Mouse (Mus musculus) heart, adult 11 months (tissue): Measurements from ENCODE around the gene Pax4.
A peak's percentile ranks its signal among the peaks of the same experiment; 100 is the strongest.

Source experiments
- DNase-seq: peaks from one replicate; pipeline ENCODE4 v3.0.0; 2022

The Pax4 gene

GRCm38 (mm10) chr6:28449253-28449652, at the start of gene Pax4:
Pax4 (minus strand) TSS chr6:28449353.
- no peak for DNase-seq

DNA sequence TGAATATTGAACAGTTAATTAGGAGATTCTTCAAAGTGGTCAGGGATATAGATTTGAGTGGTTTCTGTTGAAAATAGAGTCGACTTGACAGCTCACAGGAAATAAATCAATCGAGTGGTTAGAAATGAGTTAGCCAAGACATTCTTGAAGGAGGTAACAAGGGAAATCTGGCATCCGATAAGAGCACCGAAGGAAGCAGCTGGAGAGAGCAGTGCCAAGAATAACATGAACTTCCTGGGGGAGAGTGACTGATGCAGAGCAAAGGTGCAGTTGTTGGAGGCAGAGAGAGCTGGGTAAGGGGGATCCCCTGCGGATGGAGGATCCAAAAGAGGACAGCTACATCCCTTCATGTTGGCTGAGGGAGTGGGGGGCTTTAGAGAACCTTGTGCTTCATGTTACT, 48.7 kb upstream of the Pax4 start:
- DNase-seq, result peak; percentile 96

- DNase-seq, result peak; percentile 70
Measured at GRCm38 (mm10) chr6:28491198-28491597, 42.0 kb upstream of the Pax4 start.

DNA sequence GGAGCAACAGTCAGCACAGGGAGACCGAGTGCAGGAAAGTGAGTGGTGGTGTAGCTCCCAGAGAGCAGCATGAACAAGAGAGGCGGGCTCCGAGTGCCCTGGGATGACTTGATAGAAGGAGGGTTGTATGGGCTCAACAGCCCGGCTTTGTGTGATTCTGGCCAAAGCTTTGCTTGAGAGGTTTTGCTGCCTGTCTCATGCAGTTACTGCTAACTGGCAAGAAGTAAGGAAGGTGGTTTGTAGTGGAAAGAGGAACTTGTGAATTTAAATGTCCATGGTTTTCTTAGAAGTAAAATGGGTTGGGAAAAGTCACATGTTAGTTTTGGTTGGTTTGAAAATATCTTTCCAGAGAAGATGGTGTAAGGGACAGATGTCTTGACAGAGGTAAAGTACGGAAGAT, 41.5 kb upstream of the Pax4 start:
- peak; percentile 83 for DNase-seq

GRCm38 (mm10) chr6:28488204-28488851, 39.2 kb upstream of the Pax4 start:
- no peak for DNase-seq

DNA sequence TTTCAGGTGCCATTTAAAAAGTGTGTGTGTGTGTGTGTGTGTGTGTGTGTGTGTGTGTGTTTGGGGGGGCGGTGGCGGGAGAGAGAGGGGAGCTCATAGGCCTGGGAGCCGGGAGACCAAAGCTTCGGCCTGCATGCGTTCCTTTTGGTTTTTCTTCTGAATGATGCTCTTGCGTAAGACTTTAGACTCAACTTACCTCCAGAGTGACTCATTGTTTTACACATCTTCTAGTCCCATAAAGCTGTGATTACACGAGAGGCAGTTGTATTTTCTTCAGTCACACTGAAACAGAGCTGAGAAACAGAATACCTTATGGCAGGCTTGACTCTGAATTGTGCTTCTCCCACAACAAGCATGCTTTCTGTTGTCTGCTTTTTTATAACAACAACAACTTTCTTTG, 37.8 kb upstream of the Pax4 start:
- peak; percentile 15 for DNase-seq

GRCm38 (mm10) chr6:28486471-28486870, 37.3 kb upstream of the Pax4 start:
- DNase-seq, result peak; percentile 37

GRCm38 (mm10) chr6:28486008-28486407, 36.9 kb upstream of the Pax4 start:
- peak; percentile 95 for DNase-seq

DNA sequence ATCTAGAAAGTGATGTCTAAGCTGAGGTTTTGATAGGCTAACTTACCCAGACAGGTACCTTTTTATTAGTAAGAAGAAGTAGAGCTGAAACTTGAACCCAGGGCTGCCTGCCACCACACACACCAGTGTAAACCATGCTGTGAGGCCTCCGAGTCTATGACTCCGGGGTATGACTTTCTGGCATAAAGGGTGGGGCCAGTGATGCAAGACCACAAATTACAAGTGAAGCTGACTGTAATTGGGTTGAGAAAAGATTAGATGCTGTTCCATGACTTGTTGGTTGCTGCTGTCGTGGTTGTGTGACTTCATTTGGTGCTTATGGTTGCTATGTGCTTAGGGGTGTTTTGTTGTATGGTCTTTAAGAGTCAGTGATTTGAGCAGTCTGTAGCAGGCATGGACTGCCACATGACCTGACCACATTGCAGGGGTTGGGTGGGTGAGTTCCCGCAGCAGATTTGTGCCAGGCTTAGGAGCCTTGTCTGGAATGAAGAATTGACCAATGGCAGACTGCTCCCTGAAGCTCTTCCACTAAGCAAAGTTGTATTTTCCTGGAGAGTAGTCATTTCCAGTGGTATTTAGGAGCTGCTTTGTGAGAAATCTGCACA, 33.7 kb upstream of the Pax4 start:
- peak; percentile 85 for DNase-seq

DNA sequence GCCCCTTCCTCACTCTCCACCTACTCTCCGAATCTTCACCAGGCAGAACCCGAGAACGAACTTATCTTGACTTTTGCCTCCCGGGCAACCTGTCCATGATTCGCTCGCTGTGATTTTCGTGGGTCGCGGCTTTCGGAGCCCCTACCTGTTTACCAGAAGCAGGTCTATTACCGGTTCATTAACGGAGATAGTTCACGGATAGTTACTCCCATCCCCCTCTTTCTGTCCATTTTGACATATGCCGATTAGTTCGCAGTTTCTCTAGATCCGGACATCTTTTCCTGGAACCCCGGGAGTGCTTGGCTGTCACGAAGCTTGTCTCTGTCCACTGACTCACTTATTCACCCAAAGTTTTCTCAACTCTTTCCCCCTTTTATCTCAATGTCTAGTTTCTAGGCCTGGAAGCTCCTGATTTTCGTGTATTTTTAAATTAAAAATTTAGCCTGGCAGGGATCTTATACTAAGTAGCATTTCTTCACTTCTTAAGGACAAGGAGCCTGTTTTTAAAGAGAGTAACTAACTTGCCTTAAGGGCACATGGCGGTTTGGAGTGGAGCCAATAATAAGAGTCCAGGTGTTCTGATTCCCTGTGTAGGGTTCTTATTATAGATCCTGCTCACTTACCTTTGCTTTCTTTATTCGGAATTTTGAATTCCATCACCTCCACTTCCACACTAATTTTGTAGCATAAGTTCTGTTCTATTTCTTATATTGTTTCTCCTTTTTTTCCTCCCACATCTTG, 31.8 kb upstream of the Pax4 start:
- DNase-seq, result peak; percentile 24

- peak; percentile 100 for DNase-seq
Measured at GRCm38 (mm10) chr6:28479865-28480751, 31.0 kb upstream of the Pax4 start.

DNA sequence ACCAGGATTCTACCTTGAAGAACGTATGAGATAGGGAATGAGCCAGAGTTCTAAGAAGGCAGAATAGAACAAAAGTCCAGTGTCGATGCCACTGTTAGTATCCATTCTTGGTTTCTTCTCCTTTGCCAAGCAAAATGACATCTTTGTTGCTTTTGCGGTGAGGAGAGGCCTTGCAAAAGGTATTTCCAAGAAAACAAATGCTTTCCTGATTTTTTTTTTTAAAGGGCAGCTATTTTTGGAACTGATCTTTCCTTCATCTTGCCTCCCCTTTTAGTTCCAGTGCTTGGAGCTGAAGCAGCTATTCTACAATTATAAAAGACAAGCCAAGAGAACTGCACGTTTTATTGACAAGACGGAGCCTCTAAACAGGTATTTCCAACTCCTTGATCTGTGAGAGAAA, 25.7 kb upstream of the Pax4 start, which contains the start of gene Snd1:
TSS of gene Snd1 (plus strand) at position 301 of the 400 bp plus-strand sequence.
- peak; percentile 43 for DNase-seq

GRCm38 (mm10) chr6:28474211-28474610, 25.1 kb upstream of the Pax4 start:
- peak; percentile 27 for DNase-seq

DNA sequence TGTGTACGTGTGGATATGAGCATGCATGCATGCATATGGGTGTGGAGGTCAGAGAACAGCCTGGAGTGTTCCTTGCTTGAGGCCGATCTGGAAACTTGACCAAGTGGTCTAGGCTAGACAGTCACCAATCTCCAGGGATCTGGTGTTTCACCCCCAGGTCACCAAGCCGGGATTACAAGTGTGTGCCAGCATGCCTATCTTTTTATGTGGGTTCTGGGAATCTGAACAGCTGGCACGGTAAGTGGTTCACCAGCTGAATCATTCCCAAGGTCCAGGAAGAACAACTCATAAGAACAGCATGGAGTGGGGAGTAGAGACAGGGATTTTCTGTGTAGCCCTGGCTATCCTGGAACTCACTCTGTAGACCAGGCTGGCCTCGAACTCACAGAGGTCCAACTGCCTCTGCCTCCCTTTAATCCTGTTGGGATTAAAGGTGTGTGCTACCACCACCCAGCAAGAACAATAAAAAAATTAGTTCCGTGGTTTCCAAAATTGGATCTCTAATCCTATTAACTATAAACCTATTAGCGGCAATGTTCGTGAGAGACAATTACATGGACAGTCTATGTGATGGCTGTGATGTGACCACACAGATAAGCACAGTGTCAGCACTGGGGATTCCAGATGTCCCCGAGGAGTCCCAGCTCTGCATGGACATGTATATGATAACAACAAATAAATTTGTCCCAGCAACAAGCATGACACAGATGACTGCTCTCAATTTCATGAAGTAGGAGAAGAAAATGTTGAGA, 22.3 kb upstream of the Pax4 start:
- peak; percentile 68 for DNase-seq

DNA sequence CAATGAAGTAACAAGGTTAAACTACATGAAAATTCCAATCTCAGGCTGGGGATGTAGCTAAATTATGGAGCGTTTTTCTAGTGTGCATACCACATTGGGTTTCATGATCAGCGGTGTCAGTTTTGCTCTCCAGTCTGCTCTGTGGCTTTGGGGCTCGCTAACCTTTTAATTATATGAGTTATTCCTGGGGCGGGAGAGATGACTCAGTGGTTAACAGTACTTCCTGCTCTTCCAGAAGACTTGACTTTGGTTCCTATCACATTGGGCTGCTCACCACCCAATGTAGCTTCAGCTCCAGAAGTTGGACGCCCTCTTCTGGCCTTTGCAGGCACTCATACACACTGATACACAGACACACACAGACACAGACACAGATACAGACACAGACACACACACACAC, 21.5 kb upstream of the Pax4 start:
- DNase-seq, result peak; percentile 67

DNA sequence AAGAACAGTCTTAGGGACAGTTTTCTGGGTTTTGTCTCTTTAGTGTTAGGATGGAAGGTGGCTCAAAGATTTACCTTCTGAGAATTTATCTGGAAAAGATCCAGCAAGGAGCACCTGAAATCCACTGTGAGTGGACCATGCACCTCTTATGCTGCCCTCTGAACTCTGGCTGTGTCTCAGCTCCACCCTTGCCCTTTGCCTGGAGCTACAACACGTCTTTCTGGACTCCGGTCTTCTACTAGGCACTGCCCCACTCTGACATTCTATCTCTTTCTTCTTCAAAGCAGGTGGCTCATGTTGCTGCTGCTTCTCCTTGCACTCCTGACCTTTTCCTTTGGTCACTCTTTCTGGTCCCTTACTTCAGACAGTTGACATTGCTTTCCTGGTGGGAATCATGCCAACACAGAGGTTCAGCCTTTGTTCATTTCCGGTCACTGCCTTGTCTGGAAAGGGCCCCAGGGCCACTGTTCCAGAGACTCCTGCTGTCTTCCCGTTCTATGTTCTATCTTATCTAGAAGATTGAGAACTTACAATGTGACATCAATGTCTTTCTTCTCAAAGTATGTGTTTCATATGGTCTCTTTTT, 21.0 kb upstream of the Pax4 start:
- peak; percentile 75 for DNase-seq

GRCm38 (mm10) chr6:28464630-28465029, 15.5 kb upstream of the Pax4 start:
- DNase-seq, result no peak

DNA sequence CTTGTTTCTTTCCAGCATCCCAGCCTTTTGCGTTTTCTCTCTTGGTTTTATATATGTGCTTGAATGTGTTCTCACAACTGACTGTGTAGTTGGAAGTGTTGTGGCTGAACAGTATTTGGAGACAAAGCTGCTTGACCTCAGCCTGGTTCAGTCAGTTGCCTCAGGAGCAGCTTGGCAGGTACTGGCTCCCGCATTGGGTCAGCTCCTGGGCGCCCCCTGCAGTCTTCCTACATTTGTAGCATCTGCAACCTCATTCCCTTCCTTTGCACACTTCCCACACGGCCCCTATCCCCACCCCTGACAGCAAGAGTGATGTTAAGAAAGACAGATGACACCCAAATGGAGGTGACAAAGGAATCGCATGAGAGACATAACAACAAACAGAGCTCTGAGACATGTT, 11.4 kb upstream of the Pax4 start:
- peak; percentile 92 for DNase-seq

DNA sequence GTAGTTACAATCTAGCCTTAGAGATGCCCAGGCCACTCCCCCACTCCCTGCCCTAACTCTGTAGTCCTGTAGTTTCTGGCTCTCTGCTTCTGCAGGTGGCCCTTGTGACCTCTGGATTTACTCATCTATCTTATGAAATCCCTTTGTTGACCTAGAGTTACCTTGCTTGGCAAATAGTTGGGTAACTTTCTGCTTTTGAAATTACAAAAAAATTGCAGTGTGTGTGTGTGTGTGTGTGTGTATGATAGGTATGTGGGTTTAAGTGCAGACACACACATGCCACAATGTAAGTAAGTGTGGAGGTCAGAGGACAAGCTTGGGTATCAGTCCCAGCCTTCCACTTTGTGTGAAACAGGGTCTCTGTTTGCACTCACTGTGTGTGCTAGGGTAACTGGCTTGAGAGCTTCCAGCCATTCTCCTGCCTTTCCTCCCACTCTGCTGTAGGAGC, 10.1 kb upstream of the Pax4 start:
- no peak for DNase-seq

DNA sequence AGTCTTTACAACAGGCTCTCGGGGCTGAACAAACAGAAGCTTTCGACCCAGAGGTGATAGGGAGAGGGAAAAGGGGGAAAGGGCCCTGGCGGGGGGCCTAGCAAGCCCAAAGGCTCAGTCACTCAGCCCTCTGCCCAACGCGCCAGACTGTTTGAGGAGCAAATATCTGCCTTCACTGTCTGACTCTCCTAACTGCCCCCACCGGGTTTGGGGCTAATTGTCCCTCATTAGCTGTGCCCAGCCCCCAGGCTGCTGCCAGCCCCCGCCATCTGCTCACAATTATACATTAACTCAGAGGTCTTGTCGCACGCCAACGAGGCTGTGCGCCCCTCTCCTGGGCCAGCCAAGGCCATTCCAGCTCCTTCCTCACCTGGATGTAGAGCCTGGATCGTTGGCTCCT, 1.8 kb upstream of the Pax4 start:
- DNase-seq, result no peak

DNA sequence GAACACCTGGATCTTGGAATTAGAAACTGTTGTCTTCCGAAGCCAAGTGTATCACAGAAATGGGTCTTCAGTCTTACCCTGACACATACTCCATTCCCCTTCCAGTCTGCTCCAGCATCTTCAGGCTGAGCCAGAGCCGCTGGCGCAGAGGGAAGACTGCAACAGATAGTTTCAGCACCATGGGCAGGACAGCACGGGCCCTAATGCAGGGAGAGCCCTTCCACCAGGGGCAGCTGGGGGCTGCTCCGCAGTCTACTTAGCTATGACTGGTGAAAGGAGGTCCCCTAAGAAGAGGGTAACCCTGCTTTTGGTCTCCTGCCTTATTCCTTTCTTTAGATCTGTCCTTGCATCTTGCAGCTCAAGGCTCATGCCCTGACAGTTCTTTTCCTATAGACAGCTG, 1.3 kb upstream of the Pax4 start:
- DNase-seq, result no peak

- DNase-seq, result peak; percentile 36
Measured at GRCm38 (mm10) chr6:28447937-28448336, 1.2 kb downstream of the Pax4 start.
